Mouse (Mus musculus): ENCODE measurements around the gene Casd1. TPM values are rescaled to one million over a fixed set of nuclear protein-coding genes. Genes with fewer than 3 reads are reported as not detected.

The Casd1 gene
- polyA plus RNA-seq, 1 experiment from 2014 or later: 9.7 TPM

DNA sequence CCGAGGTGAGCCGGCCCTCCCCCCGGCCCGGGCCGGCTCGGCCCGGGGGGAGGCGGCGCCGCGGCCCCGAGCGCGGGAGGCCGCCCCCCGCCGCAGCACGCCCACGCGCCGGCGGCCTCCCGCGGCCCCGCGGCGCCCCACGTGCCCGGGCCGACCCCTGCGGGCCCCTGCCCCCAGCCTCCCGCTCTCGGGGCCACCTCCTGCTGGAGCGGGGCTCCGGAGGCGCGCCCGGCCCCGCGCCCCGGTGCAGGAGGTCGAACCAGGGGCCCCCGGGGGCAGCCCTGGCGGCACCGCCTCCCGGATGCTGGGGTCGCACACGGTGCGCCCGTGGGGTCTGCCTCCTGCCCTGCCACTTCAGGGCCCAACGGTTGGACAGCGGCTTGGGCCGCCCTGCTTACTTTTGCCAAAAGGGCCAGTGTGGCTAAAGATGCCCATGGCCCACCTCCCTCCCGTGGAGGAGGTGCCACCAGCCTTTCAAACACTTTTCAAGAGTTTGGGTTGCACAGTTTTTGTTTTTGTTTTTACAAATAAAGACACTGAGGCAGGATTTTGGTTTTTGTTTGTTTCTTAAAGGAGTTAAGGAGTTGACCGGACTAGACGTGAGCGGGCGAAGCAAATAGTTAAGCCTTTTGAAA is 775 bp downstream of the Casd1 start:
- Histone ChIP-seq H3K4me2 (replicated peaks; ENCODE audit: low read depth) (peak overlapping the region; percentile 94), H3K36me3 (ENCODE audit: control insufficient read depth, insufficient read depth, low read length) (no peaks in the 10 kb centered on the region), H3K9ac (ENCODE audit: low read length) (peak overlapping the region; percentile 100), H3K4me3 (ENCODE audit: low read depth, low read length) (peak overlapping the region; percentile 87), H3K27me3 (ENCODE audit: control insufficient read depth, insufficient read depth, low read length) (no peaks in the 10 kb centered on the region), H3K9me3 (ENCODE audit: control insufficient read depth, low read length) (no peaks in the 10 kb centered on the region), H3K27ac (replicated peaks) (peak overlapping the region; percentile 97), H3K4me1 (replicated peaks; ENCODE audit: control insufficient read depth, insufficient read depth) (peaks cover 3% of the 10 kb centered on the region; the same call in 1 of the 2 replicates)
- ATAC-seq (ENCODE audit: low FRiP score, low TSS enrichment) (peak; percentile 63), DNase-seq (ENCODE audit: low spot score) (peak; percentile 43)
- 4% methylated on average over 31 of the region's 58 CpGs for WGBS
- no peak for TF ChIP-seq EP300 (optimal IDR thresholded peaks at IDR 0.05)

DNA sequence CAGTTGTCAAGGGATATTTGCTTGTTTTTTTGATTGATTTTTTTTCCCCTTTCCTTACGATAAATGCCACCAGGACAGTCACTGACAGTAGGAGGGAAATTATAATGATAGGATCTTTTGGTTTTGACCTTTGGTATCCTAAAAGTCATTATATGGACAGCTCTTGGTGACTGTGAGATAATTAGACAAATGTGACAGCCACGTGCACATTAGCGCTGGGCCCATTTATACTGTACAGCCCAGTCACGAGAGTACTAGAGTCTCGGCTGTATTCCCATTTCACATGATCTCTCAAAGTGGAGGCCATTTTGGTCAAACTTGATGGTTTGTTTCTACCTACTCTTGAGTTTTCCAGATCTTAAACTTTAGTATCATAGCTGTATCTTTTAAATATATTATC is 1.4 kb downstream of the Casd1 start:
- DNase-seq (ENCODE audit: low spot score): no peak
- TF ChIP-seq CTCF (IDR thresholded peaks at IDR 0.05; ENCODE audit: low read depth) (no peak), EP300 (optimal IDR thresholded peaks at IDR 0.05) (no peak)
- Histone ChIP-seq H3K4me3 (ENCODE audit: low read depth, low read length) (no peak overlapping the region), H3K4me2 (replicated peaks; ENCODE audit: low read depth) (peak overlapping the region; percentile 94; the same call in 1 of the 2 replicates), H3K36me3 (ENCODE audit: control insufficient read depth, insufficient read depth, low read length) (no peaks in the 10 kb centered on the region), H3K9me3 (ENCODE audit: control insufficient read depth, low read length) (no peaks in the 10 kb centered on the region), H3K4me1 (replicated peaks; ENCODE audit: control insufficient read depth, insufficient read depth) (peaks cover 3% of the 10 kb centered on the region; the same call in 1 of the 2 replicates), H3K27ac (replicated peaks) (no peak overlapping the region), H3K9ac (ENCODE audit: low read length) (no peak overlapping the region), H3K27me3 (ENCODE audit: control insufficient read depth, insufficient read depth, low read length) (no peaks in the 10 kb centered on the region)
- no peak for ATAC-seq (ENCODE audit: low FRiP score, low TSS enrichment)
- WGBS: 60% methylated on average over 5 of the region's 5 CpGs

DNA sequence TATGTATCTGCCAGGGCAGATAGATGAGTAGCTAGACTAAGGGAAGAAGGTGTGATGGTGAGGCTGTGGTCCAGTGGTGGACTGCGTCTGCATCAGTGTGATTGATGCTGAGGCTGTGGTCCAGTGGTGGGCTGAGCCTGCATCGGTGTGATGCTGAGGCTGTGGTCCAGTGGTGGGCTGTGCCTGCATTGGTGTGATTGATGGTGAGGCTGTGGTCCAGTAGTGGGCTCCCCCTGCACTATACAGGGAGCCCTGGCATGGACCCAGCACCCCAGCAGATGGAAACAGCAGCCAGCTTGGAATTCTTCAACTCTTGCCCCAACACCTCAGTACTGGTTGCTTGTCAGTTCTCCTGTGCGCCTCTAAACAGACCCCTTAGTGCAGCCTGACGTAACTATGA is 5.8 kb downstream of the Casd1 start:
- no peaks in the 10 kb centered on the region for H3K4me1 ChIP-seq (replicated peaks; ENCODE audit: control insufficient read depth, insufficient read depth)
- DNase-seq (ENCODE audit: low spot score) (no peak), ATAC-seq (ENCODE audit: low FRiP score, low TSS enrichment) (no peak)
- 78% methylated on average over 4 of the region's 4 CpGs for WGBS
- no peaks in the 10 kb centered on the region for H3K27me3 ChIP-seq (ENCODE audit: control insufficient read depth, insufficient read depth, low read length)
- no peaks in the 10 kb centered on the region for H3K36me3 ChIP-seq (ENCODE audit: control insufficient read depth, insufficient read depth, low read length)
- H3K27ac ChIP-seq (replicated peaks): no peak overlapping the region
- H3K9me3 ChIP-seq (ENCODE audit: control insufficient read depth, low read length): no peaks in the 10 kb centered on the region
- no peak overlapping the region for H3K4me3 ChIP-seq (ENCODE audit: low read depth, low read length)
- TF ChIP-seq EP300 (optimal IDR thresholded peaks at IDR 0.05) (no peak), CTCF (IDR thresholded peaks at IDR 0.05; ENCODE audit: low read depth) (no peak)
- H3K4me2 ChIP-seq (replicated peaks; ENCODE audit: low read depth): no peak overlapping the region
- H3K9ac ChIP-seq (ENCODE audit: low read length): no peak overlapping the region

DNA sequence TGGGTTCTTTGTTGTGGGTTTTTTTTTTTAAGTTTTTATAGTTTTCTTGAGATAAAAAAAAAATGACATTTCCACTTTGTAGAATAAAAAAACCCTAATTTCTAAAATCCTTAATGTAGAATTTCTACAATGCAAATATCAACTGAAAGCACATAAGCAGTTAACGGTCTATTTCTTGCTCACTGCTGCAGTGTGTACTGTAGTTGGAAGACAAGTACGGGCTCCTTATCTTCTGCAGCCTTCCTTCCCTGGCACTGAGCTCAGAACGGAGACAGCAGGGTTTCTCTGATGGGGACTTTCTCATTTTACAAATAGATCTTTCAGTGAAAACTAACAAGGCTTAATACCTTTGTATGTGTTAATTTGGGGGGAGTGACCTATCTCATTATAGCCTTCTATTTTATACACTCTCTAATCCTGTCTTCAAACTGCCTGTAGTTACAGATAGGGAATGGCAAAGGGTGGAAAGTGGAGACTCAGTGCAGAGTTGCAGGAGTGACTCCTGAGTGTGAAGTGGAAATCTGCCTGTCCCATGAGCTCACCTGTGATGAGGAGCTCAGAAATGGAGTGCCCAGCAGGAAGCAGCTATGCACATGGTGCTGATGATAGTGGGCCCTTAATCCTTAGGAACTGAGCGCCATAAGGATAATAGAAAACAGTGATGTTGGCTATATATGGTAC is 9.7 kb downstream of the Casd1 start:
- 90% methylated on average over 4 of the region's 4 CpGs for WGBS
- Histone ChIP-seq H3K4me1 (replicated peaks; ENCODE audit: control insufficient read depth, insufficient read depth) (no peaks in the 10 kb centered on the region), H3K4me2 (replicated peaks; ENCODE audit: low read depth) (no peak overlapping the region), H3K9ac (ENCODE audit: low read length) (no peak overlapping the region), H3K9me3 (ENCODE audit: control insufficient read depth, low read length) (no peaks in the 10 kb centered on the region), H3K36me3 (ENCODE audit: control insufficient read depth, insufficient read depth, low read length) (0 out of 2 replicates have a peak, but pooled peaks cover 4% of the 10 kb centered on the region), H3K27me3 (ENCODE audit: control insufficient read depth, insufficient read depth, low read length) (no peaks in the 10 kb centered on the region), H3K27ac (replicated peaks) (no peak overlapping the region), H3K4me3 (ENCODE audit: low read depth, low read length) (no peak overlapping the region)
- ATAC-seq (ENCODE audit: low FRiP score, low TSS enrichment) (no peak), DNase-seq (ENCODE audit: low spot score) (no peak)
- TF ChIP-seq CTCF (IDR thresholded peaks at IDR 0.05; ENCODE audit: low read depth) (no peak), EP300 (optimal IDR thresholded peaks at IDR 0.05) (no peak)

GRCm38 (mm10) chr6:4611853-4612252 is 11.2 kb downstream of the Casd1 start:
- H3K9me3 ChIP-seq (ENCODE audit: control insufficient read depth, low read length): no peaks in the 10 kb centered on the region
- no peaks in the 10 kb centered on the region for H3K4me1 ChIP-seq (replicated peaks; ENCODE audit: control insufficient read depth, insufficient read depth)
- no peak overlapping the region for H3K9ac ChIP-seq (ENCODE audit: low read length)
- TF ChIP-seq EP300 (optimal IDR thresholded peaks at IDR 0.05): no peak
- TF ChIP-seq CTCF (IDR thresholded peaks at IDR 0.05; ENCODE audit: low read depth): no peak
- ATAC-seq (ENCODE audit: low FRiP score, low TSS enrichment) (no peak), DNase-seq (ENCODE audit: low spot score) (no peak)
- no peak overlapping the region for H3K4me2 ChIP-seq (replicated peaks; ENCODE audit: low read depth)
- no peak overlapping the region for H3K4me3 ChIP-seq (ENCODE audit: low read depth, low read length)
- H3K27ac ChIP-seq (replicated peaks): no peak overlapping the region
- H3K36me3 ChIP-seq (ENCODE audit: control insufficient read depth, insufficient read depth, low read length): 0 out of 2 replicates have a peak, but pooled peaks cover 4% of the 10 kb centered on the region
- H3K27me3 ChIP-seq (ENCODE audit: control insufficient read depth, insufficient read depth, low read length): no peaks in the 10 kb centered on the region
- 77% methylated on average over 4 of the region's 4 CpGs for WGBS

DNA sequence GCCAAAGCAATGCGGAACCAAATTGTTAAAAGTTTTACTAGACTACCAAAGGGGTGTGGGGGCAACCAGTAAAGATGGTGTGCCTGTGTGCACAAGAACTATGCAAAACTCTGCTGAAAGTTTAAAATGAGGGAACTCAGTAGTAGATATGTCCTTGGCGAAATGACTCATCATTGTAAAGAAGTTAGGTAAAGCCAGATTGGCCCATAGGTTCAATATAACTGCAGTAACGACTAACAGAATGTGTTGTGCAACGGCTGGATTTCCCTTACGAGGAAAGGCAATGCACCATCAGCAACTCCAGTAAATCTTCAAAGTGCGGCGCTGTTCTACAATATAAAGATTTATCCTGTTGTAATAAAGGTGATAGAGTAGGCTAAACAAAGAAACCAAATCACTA is 11.8 kb downstream of the Casd1 start:
- H3K4me3 ChIP-seq (ENCODE audit: low read depth, low read length): no peak overlapping the region
- no peak overlapping the region for H3K27ac ChIP-seq (replicated peaks)
- TF ChIP-seq EP300 (optimal IDR thresholded peaks at IDR 0.05) (no peak), CTCF (IDR thresholded peaks at IDR 0.05; ENCODE audit: low read depth) (no peak)
- 87% methylated on average over 7 of the region's 7 CpGs for WGBS
- H3K4me2 ChIP-seq (replicated peaks; ENCODE audit: low read depth): no peak overlapping the region
- no peak for ATAC-seq (ENCODE audit: low FRiP score, low TSS enrichment)
- no peak overlapping the region for H3K9ac ChIP-seq (ENCODE audit: low read length)
- H3K9me3 ChIP-seq (ENCODE audit: control insufficient read depth, low read length): no peaks in the 10 kb centered on the region
- DNase-seq (ENCODE audit: low spot score): no peak
- 0 out of 2 replicates have a peak, but pooled peaks cover 4% of the 10 kb centered on the region for H3K36me3 ChIP-seq (ENCODE audit: control insufficient read depth, insufficient read depth, low read length)
- no peaks in the 10 kb centered on the region for H3K4me1 ChIP-seq (replicated peaks; ENCODE audit: control insufficient read depth, insufficient read depth)
- no peaks in the 10 kb centered on the region for H3K27me3 ChIP-seq (ENCODE audit: control insufficient read depth, insufficient read depth, low read length)
